Mouse (Mus musculus) ES-E14 (cell line): ENCODE measurements around the gene Cdk5rap1.

Source experiments
- CHD2 ChIP-seq: IDR thresholded peaks from 2 replicates; pipeline ENCODE4 v1.6.1; 2014; ENCODE audit warnings: mild to moderate bottlenecking, low read depth, low read length, inconsistent platforms
- HCFC1 ChIP-seq: IDR thresholded peaks from 2 replicates; pipeline ENCODE4 v1.6.1; 2012; ENCODE audit warnings: low read length, inconsistent platforms, borderline replicate concordance; ENCODE audit not compliant: insufficient read depth
- MAFK ChIP-seq: IDR thresholded peaks from 2 replicates; pipeline ENCODE4 v1.6.1; 2014; ENCODE audit warnings: mild to moderate bottlenecking, low read depth, low read length, inconsistent platforms; ENCODE audit not compliant: insufficient read depth
- ZC3H11A ChIP-seq: IDR thresholded peaks from 2 replicates; pipeline ENCODE4 v1.6.1; 2012; ENCODE audit warnings: low read depth, mild to moderate bottlenecking, inconsistent platforms, low read length, borderline replicate concordance
- ZNF384 ChIP-seq: IDR thresholded peaks from 2 replicates; pipeline ENCODE4 v1.6.1; 2012; ENCODE audit warnings: low read depth, low read length, inconsistent platforms

- TF ChIP-seq ZC3H11A, result no peak
- TF ChIP-seq MAFK, result no peak
- no peak for TF ChIP-seq ZNF384
- TF ChIP-seq CHD2, result no peak
- no peak for TF ChIP-seq HCFC1
These were observed 49.4 kb upstream of the Cdk5rap1 start for GRCm38 (mm10) chr2:154422181-154422580.
